Mouse (Mus musculus) limb, embryonic 13.5 days (tissue): Measurements from ENCODE around the gene Tpt1. TPM values are rescaled to one million over a fixed set of nuclear protein-coding genes. Genes with fewer than 3 reads are reported as not detected.

Experiments used
- ATAC-seq: fragments of 200-750 bp; cut with Nextera tagmentation; 2 replicates; pipeline ENCODE4 v1.8.0; 2017; ENCODE audit warnings: low read depth, moderate number of reproducible peaks, moderate TSS enrichment; ENCODE audit not compliant: low FRiP score
- H3K27ac ChIP-seq: fragments of 300-500 bp; sonication (generic); 2 replicates; pipeline ENCODE4 v1.5.1; 2015; ENCODE audit warnings: inconsistent platforms, mild to moderate bottlenecking, moderate library complexity
- H3K27me3 ChIP-seq: fragments of 300-500 bp; sonication (generic); 2 replicates; pipeline ENCODE4 v1.6.1; 2015; ENCODE audit warnings: mild to moderate bottlenecking, inconsistent platforms
- H3K36me3 ChIP-seq: fragments of 300-500 bp; sonication (generic); 2 replicates; pipeline ENCODE4 v1.6.1; 2015; ENCODE audit warnings: inconsistent platforms, mild to moderate bottlenecking, moderate library complexity
- H3K4me1 ChIP-seq: fragments of 300-500 bp; sonication (generic); 2 replicates; pipeline ENCODE4 v1.6.1; 2015; ENCODE audit warnings: inconsistent platforms
- H3K4me2 ChIP-seq: fragments of 300-500 bp; sonication (generic); replicated peaks from 2 replicates; pipeline ENCODE4 v1.6.1; 2015; ENCODE audit warnings: inconsistent platforms, mild to moderate bottlenecking, moderate library complexity
- H3K4me3 ChIP-seq: fragments of 300-500 bp; sonication (generic); 2 replicates; pipeline ENCODE4 v1.5.1; 2015; ENCODE audit warnings: moderate library complexity, mild to moderate bottlenecking, inconsistent platforms
- H3K9ac ChIP-seq: fragments of 300-500 bp; sonication (generic); 2 replicates; pipeline ENCODE4 v1.6.1; 2015; ENCODE audit warnings: mild to moderate bottlenecking, inconsistent platforms
- H3K9me3 ChIP-seq: fragments of 300-500 bp; sonication (generic); 2 replicates; pipeline ENCODE4 v1.6.1; 2016; ENCODE audit warnings: inconsistent platforms
- WGBS: fragments of 180-500 bp; shearing (Covaris S2); methylation state at CpG from one replicate; pipeline ENCODE4 v1.1.7; 2015; 5-methylcytosine and 5-hydroxymethylcytosine counted together
- polyA plus RNA-seq: library from polyadenylated mRNA; unstranded; fragments of >200 nt; fragmentation: Nextera tagmentation; extraction: Ambion mirVana; gene quantifications from 2 replicates; pipeline ENCODE4 v1.2.1, GENCODE M21; 2015

Gene Tpt1
- polyA plus RNA-seq, 1 experiment from 2014 or later = 1,051 TPM

DNA sequence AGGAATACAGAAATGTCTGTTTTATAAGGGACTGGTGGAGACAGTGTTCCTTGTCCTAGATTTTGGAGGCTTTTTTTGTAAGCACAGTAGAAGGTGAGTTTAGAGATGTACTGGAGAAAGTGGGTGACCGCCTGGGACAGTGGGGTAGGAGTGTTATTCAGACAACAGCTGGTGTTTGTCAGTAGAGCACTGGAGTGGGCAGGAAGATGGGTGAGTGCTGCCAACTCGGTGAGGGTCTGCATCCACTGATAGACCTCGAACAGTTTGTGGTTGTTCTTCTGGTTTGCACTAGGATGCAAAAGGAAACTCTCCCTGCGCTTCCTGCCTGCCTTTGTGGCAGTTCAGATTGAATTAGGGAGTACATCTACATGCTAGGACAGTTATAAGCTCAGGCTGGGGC is 2.8 kb downstream of the Tpt1 start:
- no peak overlapping the region; the same call in 1 of the 2 replicates for H3K9ac ChIP-seq
- H3K9me3 ChIP-seq = no peaks in the 10 kb centered on the region; the same call in 1 of the 2 replicates
- 0 out of 2 replicates have a peak overlapping the region, but pooled peaks have one; percentile 67 for H3K4me2 ChIP-seq
- peaks cover 53% of the 10 kb centered on the region for H3K36me3 ChIP-seq
- no peak overlapping the region for H3K27ac ChIP-seq
- H3K4me1 ChIP-seq = peaks cover 18% of the 10 kb centered on the region
- no peak for ATAC-seq
- no peak overlapping the region for H3K4me3 ChIP-seq
- WGBS = 90% methylated on average over 4 of the region's 4 CpGs
- no peaks in the 10 kb centered on the region for H3K27me3 ChIP-seq

DNA sequence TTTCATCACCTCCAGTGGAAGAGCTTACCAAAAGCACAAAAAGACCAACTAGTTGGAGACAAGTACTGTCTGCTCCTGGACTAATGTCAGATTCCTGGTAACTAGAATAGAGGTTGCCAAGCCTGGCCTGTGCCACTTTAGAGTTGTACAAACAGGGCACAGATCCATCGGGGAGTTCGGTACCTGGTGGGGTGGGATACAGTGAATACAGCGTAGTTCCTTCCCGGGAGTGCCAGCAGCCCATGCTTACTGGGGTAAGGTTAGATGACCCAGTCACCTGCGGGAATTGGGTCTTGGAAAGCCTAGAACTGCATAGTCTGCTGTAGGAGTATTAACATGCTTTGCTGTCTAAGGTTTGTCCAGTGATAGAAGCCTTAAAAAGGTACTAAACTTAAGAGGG is 3.6 kb downstream of the Tpt1 start:
- Histone ChIP-seq H3K36me3 (peaks cover 56% of the 10 kb centered on the region), H3K9ac (no peak overlapping the region), H3K4me1 (peaks cover 18% of the 10 kb centered on the region), H3K27ac (no peak overlapping the region), H3K4me3 (no peak overlapping the region), H3K27me3 (no peaks in the 10 kb centered on the region), H3K9me3 (no peaks in the 10 kb centered on the region; the same call in 1 of the 2 replicates), H3K4me2 (no peak overlapping the region)
- ATAC-seq = no peak
- 93% methylated on average over 5 of the region's 5 CpGs for WGBS

DNA sequence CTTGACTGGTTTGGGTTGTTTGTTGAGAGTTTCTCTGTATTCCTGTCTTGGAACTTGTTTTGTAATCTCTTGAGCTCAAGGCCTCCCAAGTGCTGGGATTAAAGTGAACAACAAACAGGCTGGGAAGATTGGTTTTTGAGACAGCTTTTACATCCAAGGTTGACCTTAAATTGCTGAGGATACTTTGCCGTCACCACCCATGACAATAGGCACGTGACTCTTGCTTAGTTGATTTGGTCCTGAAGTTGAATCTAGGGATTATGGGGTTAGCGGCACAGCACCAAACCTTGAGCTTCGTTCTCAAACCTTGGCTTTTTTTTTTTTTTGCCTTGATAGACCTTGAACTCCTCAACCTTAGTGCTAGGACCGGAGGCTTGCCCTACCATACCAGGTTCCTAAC is 4.3 kb downstream of the Tpt1 start:
- Histone ChIP-seq H3K27ac (no peak overlapping the region), H3K9ac (no peak overlapping the region), H3K9me3 (no peaks in the 10 kb centered on the region; the same call in 1 of the 2 replicates), H3K36me3 (peaks cover 62% of the 10 kb centered on the region), H3K27me3 (no peaks in the 10 kb centered on the region), H3K4me3 (no peak overlapping the region), H3K4me2 (no peak overlapping the region), H3K4me1 (peaks cover 18% of the 10 kb centered on the region)
- WGBS = 81% methylated on average over 5 of the region's 5 CpGs
- ATAC-seq = no peak

DNA sequence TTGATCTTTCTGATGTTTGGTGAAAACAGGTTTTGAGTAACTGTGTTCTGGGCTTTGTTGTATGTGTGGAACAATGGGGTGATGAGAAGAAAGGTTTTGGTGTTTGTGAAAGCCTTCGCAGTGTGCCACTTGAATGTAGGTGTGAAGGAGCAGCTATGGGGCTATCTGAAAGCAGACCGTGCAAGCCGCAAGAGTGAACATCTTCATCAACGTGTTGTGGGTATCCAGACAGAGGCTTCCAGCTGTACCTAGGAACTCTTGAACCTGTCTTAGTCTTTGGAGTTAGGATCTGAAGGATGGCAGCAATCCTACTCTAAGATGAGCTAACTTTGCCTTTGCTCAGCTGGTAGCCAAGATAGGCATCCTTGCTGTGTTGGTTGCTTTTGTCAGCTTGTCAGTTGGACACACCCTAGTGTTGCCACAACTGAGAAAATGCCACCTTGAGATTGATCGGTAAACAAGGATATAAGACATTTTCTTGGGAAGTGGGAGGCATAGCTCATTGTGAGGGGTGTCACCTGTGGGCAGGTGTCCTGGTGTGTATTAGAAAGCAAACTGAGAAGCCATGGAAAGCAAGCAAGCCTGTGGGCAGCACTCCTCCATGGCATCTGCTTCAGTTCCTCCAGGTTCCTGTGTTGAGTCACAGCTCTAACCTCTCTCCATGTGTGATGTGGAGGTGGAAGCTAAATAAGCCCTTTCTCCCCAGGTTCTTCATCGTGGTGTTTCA is 5.1 kb downstream of the Tpt1 start:
- no peaks in the 10 kb centered on the region for H3K27me3 ChIP-seq
- H3K36me3 ChIP-seq = peaks cover 65% of the 10 kb centered on the region
- no peak for ATAC-seq
- no peak overlapping the region for H3K4me2 ChIP-seq
- no peak overlapping the region for H3K27ac ChIP-seq
- 87% methylated on average over 6 of the region's 6 CpGs for WGBS
- H3K9ac ChIP-seq = no peak overlapping the region
- no peak overlapping the region for H3K4me3 ChIP-seq
- H3K4me1 ChIP-seq = peaks cover 18% of the 10 kb centered on the region
- no peaks in the 10 kb centered on the region; the same call in 1 of the 2 replicates for H3K9me3 ChIP-seq

DNA sequence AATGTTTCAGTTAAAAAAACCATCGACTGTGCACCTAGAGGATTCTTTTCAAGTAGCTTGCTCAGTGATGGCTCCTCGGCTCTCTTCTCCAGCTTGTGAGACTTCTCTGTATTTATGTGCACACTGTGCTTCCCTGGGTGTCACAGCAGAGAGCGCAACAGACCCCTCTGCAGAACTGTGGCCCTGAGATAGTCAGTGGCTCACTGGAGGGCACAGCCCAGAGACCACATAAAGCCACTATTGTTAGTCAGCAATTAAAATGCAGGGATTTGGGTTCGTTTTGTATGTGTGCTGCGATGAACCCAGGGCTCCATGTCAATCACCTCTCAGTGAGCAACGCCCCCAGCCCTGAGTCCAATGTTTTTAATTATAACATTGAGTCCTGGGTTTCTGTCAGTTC is 5.9 kb downstream of the Tpt1 start:
- H3K4me2 ChIP-seq = no peak overlapping the region
- H3K4me1 ChIP-seq = peaks cover 18% of the 10 kb centered on the region
- 64% methylated on average over 6 of the region's 6 CpGs for WGBS
- H3K27me3 ChIP-seq = no peaks in the 10 kb centered on the region
- H3K9ac ChIP-seq = no peak overlapping the region
- H3K4me3 ChIP-seq = no peak overlapping the region
- H3K36me3 ChIP-seq = peaks cover 65% of the 10 kb centered on the region
- no peaks in the 10 kb centered on the region; the same call in 1 of the 2 replicates for H3K9me3 ChIP-seq
- ATAC-seq = no peak
- no peak overlapping the region for H3K27ac ChIP-seq

- H3K9me3 ChIP-seq = no peaks in the 10 kb centered on the region; the same call in 1 of the 2 replicates
- H3K27me3 ChIP-seq = no peaks in the 10 kb centered on the region
- no peak overlapping the region for H3K4me3 ChIP-seq
- H3K9ac ChIP-seq = no peak overlapping the region
- peaks cover 12% of the 10 kb centered on the region for H3K4me1 ChIP-seq
- H3K36me3 ChIP-seq = peaks cover 59% of the 10 kb centered on the region
- no peak for ATAC-seq
- 92% methylated on average over 5 of the region's 5 CpGs for WGBS
- H3K4me2 ChIP-seq = no peak overlapping the region
- no peak overlapping the region for H3K27ac ChIP-seq
These were observed 7.1 kb downstream of the Tpt1 start for GRCm38 (mm10) chr14:75852016-75852415.

DNA sequence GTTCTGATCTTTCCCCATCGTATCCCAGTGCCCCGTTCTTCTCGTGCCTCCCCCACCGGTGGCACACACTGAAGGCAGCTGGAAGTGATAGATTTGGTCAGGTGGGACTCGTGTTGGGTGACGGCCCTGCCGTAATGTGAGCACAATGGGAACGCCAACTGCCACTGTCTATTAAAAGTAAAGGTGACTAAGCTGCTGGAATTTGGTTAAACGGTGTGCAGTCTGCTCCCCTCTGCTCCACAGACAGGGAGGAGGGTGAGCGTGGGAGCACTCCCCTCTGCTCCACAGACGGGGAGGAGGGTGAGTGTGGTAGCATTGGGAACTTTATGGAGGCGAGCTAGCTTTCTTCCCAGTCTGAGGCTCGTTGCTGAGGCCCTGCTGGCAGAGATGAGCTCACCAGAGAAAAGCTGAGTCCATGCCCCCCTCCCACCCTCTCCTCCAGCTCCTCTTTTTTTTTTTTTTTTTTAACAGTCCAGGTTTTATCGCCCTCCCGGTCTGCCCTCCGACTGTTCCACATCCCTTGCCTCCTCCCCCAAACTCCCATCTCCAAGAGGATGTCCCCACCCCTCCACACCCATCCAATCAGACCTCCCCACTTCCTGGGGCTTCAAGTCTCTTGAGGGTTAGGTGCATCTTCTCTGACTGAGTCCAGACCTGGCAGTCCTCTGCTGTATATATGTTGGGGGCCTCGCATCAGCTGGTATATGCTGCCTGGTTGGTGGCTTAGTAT is 10.5 kb downstream of the Tpt1 start:
- no peak overlapping the region for H3K27ac ChIP-seq
- 28% methylated on average over 17 of the region's 17 CpGs for WGBS
- ATAC-seq = peak; percentile 62
- H3K27me3 ChIP-seq = no peaks in the 10 kb centered on the region
- no peak overlapping the region for H3K9ac ChIP-seq
- no peak overlapping the region for H3K4me3 ChIP-seq
- H3K4me2 ChIP-seq = no peak overlapping the region
- no peaks in the 10 kb centered on the region; the same call in 1 of the 2 replicates for H3K9me3 ChIP-seq
- H3K36me3 ChIP-seq = peaks cover 25% of the 10 kb centered on the region
- no peaks in the 10 kb centered on the region; the same call in 1 of the 2 replicates for H3K4me1 ChIP-seq

- H3K4me1 ChIP-seq = no peaks in the 10 kb centered on the region; the same call in 1 of the 2 replicates
- no peak overlapping the region for H3K9ac ChIP-seq
- no peak overlapping the region for H3K27ac ChIP-seq
- ATAC-seq = no peak
- H3K36me3 ChIP-seq = 0 out of 2 replicates have a peak, but pooled peaks cover 11% of the 10 kb centered on the region
- no peak overlapping the region for H3K4me2 ChIP-seq
- 65% methylated on average over 2 of the region's 2 CpGs for WGBS
- H3K27me3 ChIP-seq = no peaks in the 10 kb centered on the region
- no peak overlapping the region for H3K4me3 ChIP-seq
- no peaks in the 10 kb centered on the region for H3K9me3 ChIP-seq
These were observed 13.3 kb downstream of the Tpt1 start for GRCm38 (mm10) chr14:75858181-75858580.

GRCm38 (mm10) chr14:75859619-75860018 is 14.7 kb downstream of the Tpt1 start:
- Histone ChIP-seq H3K27ac (no peak overlapping the region), H3K27me3 (no peaks in the 10 kb centered on the region), H3K4me1 (peaks cover 10% of the 10 kb centered on the region), H3K36me3 (no peaks in the 10 kb centered on the region), H3K4me2 (no peak overlapping the region), H3K9ac (no peak overlapping the region), H3K9me3 (no peaks in the 10 kb centered on the region), H3K4me3 (no peak overlapping the region)
- 80% methylated on average over 2 of the region's 2 CpGs for WGBS
- no peak for ATAC-seq

DNA sequence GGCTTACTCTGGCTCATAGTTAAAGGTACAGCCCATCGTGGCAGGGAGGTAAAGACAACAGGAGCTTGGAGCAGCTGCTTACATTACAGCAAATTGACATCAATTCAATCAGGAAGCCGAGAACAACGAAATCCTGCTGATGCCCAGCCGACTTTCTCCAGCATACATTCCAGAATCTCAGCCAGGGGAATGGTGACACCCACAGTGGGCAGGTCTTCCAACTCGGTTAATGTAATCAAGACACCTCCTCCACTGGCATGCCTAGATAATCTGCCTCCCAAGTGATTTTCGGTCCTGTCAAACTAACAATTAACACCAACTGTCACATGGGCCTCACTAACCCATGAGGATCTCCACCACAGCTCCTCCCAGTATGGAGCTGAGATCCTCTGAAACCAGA is 17.8 kb downstream of the Tpt1 start:
- H3K9ac ChIP-seq = no peak overlapping the region
- peaks cover 10% of the 10 kb centered on the region for H3K4me1 ChIP-seq
- ATAC-seq = no peak
- H3K4me2 ChIP-seq = no peak overlapping the region
- H3K9me3 ChIP-seq = no peaks in the 10 kb centered on the region
- no peaks in the 10 kb centered on the region for H3K36me3 ChIP-seq
- no peak overlapping the region for H3K4me3 ChIP-seq
- no peaks in the 10 kb centered on the region for H3K27me3 ChIP-seq
- 95% methylated on average over 6 of the region's 6 CpGs for WGBS
- H3K27ac ChIP-seq = no peak overlapping the region

DNA sequence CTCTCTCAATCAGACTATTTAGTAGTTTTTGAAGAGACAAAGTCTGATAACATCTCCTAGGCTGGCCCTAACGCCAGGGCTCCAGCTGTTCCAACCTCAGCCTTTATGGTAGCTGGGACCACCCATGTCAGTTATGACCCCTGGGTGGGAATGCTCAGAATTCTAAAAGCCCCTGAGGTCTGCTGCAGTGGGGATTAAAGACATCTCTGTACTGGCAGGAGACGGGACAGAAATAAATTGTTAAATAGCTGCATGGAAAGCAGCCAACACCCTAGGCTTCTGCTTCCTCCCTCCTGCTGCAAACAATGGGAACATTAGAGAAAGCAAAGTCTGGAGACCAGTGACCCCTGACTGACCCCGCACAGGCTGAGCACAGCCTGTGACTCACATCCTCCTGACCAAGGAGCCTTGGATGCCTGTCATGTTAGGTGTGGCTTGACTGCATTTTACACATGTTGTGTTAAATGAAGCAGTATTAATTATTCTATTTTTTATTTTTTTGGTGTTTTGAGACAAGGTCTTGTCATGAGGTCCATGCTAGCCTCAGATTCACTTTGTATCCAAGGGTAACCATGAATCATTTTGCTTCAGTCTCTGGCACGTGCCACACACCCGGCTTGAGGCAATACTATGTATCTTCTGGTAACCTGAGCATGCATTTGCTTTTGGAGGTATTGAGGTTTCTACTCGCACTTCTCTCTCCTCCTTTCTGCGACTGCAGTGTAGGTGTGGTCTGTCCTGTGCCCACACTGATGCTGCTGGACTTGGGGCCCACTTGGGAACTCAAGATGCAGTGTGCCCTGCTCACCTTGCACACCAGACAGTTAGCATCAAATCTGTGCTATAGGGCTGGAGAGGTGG is 18.9 kb downstream of the Tpt1 start:
- Histone ChIP-seq H3K27ac (peak overlapping the region; percentile 77; the same call in 1 of the 2 replicates), H3K27me3 (no peaks in the 10 kb centered on the region), H3K9ac (no peak overlapping the region), H3K4me2 (no peak overlapping the region), H3K36me3 (no peaks in the 10 kb centered on the region), H3K4me3 (no peak overlapping the region), H3K4me1 (peaks cover 10% of the 10 kb centered on the region), H3K9me3 (no peaks in the 10 kb centered on the region)
- WGBS = 19% methylated on average over 7 of the region's 7 CpGs
- ATAC-seq = peak; percentile 92
